Mouse (Mus musculus) C2C12 (cell line): ENCODE results near the gene Pnp.

Source experiments
- CTCF ChIP-seq: IDR thresholded peaks from one replicate; pipeline ENCODE4 v1.5.1; 2011; ENCODE audit not compliant: control insufficient read depth, insufficient read depth, insufficient read length
- MAX ChIP-seq: IDR thresholded peaks from one replicate; pipeline ENCODE4 v1.6.1; 2011; ENCODE audit warnings: mild to moderate bottlenecking, control low read depth
- MYOD1 ChIP-seq: IDR thresholded peaks from one replicate; pipeline ENCODE4 v1.6.1; 2011; ENCODE audit warnings: low read depth; ENCODE audit not compliant: control insufficient read depth, insufficient read length
- USF1 ChIP-seq: IDR thresholded peaks from one replicate; pipeline ENCODE4 v1.6.1; 2011; ENCODE audit warnings: low read depth, mild to moderate bottlenecking, control low read depth, moderate library complexity

DNA sequence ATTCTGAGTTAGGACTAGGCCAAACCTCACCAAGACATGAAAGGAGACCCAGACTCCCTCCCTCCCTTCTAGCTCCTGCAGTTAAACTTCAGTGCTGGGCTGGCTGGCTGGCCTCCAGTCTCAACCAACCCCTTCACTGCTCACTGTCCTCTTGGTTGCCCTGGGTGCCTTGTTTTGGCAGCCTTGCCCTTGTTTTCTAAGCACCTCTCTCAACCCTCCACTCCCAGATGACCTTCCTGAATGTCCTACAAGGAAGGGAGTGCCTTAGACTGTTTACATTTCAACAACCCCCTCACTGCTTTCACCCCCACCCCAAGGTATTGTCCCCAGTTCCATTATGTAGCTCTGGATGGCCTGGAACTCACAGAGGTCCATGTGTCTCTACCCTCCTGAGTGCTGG lies 48.7 kb downstream of the Pnp start:
- no peak for TF ChIP-seq CTCF
- no peak for TF ChIP-seq USF1
- no peak for TF ChIP-seq MAX
- TF ChIP-seq MYOD1 = no peak
